Mouse (Mus musculus) adipocyte (in vitro differentiated cells): Measurements from ENCODE around the gene Nos1.

Experiments
- DNase-seq: peaks from one replicate; pipeline ENCODE4 v3.0.0-alpha.2; 2016; ENCODE audit warnings: low spot score

Gene Nos1

GRCm38 (mm10) chr5:117780681-117781080, at the start of gene Nos1:
Gene Nos1 (plus strand): TSS chr5:117781032.
- no peak for DNase-seq

DNA sequence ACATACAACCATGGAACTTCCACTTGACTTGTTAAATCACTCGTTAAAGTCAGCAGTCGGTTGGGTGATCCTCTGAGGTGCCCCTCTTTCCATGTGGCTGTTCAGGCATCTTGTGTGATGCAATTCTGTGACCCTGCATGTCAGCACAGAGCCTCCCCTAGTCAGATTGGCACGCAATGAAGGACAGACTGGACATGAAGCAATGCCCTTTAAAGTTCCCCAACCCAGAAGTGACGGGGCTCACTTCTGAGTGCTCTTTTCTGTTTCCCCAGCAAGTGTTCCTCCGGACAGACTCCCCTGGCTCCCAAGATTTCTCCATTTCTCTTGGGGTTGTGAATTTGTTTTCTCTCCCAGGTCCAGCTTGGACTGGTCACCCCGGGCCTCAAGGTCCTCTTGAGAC, 49.5 kb upstream of the Nos1 start:
- DNase-seq = no peak

GRCm38 (mm10) chr5:117744654-117745178, 36.1 kb upstream of the Nos1 start:
- DNase-seq = no peak

GRCm38 (mm10) chr5:117749353-117749752, 31.5 kb upstream of the Nos1 start:
- DNase-seq = no peak

DNA sequence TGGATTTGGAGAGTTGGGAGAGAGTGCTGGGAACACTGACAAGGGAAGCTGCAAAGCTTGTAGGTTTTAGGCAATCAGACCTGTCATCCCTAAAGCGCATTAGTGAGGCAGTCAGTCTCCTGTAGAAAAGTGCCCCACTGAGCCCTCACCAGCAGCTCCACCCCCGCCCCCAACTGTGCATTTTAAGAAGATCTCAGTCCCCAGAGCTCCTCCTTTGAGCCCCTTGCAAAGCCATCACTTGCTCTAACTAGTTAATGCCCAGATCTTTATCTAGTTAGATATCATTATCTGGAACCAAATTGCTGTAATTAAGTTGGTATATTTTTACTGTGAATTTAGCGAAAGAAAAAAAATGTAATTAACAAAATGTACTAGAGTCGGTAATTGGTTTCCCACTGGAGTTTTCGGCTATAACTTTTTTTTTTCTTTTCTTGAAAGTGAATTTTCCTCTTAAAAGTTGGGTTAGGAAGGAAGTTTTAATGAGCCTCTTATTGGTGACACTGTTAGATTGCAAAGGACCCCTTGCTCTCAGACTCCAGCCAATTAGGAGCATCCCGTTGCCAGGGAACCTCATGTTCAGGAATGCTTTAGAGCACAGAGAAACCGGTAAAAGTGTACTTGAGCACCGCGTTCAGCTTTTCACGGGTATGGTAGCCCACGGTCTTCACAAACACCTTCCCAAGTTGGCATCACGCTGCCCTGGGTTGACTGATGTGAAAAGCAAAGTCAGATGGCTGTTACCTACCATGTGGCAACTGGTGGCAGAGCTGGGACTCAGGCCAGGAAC, 22.9 kb upstream of the Nos1 start:
- no peak for DNase-seq

DNA sequence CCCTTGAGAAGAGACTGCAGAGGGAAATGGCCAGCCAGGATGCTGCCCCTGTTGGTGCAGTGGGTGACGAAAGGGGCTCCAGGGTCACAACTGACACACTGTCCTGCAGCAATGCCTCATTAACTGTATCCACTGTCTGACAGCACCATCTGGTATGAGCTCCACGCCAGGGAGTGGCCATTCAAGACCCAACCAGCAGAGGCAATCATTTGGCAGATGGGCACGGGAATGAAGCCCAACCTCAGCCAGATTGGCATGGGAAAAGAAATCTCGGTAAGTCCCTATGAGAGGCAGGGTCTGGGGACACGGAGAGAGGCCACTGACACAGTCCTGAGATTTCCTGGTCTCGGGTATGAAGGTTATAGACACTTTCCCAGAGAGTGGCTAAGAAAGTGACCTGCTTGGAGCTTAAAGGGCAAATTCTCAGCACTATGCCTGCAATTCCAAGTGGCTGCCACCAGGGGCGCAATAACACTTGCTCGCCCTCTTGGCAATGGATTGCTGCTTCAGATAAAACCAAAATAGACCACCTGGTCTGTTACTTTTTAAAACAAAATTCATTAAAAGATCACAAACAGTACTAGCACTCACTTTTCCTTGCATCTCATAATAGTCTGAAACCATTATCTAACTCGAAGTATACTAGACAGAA, 19.5 kb upstream of the Nos1 start:
- DNase-seq = no peak

DNA sequence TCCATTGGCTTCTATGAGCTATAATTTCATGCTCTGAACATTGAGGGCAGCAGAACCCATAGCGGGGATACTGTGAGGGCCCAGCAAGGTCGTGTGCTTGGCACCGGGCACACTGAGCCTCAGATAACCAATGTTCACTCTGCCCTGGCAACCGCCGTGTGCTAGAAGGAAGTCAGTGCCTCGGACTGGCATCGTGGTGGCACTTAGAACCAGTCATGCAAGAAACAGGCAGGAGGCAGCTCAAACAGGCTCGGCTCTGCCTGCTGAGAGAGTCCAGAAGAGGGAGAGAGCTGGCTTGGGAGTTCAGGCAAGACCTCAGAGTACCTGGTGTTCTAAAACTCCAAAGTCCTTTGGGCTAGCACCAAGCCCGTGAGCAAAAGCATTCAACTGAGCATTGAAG, 16.3 kb upstream of the Nos1 start:
- no peak for DNase-seq

DNA sequence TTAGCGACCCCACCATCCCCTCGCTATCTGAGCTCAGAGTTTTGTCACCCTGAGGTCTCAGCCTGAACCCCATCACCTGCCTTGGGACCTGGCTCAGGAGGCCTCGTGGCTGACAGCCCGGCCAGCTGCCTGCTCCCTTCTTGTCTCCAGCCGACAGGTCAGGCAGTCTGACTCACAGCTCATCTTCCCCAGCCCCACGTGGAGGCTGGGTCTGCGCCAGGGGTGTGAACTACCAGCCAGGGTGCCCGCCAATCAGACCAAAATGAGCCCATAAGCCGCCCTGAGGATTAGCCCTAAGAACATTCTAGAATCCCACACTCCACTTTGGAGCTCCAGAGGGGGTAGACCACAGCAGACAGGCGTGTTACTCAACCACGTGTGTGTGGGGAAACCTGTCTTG, 1.7 kb upstream of the Nos1 start:
- DNase-seq = no peak

- DNase-seq = no peak
Measured at GRCm38 (mm10) chr5:117781178-117781577, 346 bp downstream of the Nos1 start.

DNA sequence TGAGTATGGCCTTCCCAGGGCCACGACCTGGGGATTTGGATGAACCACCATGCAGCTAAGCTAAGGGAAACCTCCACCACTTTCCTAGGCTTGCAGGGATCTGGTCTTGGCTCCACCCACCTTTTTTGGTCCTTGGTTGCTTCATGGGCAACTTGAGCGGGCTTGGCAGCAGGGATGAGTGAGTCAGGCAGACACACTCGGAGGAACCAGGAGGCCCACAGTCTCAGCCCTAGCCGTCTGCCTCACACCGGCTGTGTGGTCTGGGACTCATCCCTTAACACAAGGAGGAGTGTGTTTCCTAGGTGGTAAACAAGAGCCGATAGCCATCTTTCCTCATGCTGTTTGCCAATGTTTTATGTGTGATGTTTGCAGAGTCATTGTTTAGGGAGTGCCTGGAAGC, 9.2 kb downstream of the Nos1 start:
- DNase-seq = no peak

GRCm38 (mm10) chr5:117791875-117792274, 11.0 kb downstream of the Nos1 start:
- DNase-seq = no peak

DNA sequence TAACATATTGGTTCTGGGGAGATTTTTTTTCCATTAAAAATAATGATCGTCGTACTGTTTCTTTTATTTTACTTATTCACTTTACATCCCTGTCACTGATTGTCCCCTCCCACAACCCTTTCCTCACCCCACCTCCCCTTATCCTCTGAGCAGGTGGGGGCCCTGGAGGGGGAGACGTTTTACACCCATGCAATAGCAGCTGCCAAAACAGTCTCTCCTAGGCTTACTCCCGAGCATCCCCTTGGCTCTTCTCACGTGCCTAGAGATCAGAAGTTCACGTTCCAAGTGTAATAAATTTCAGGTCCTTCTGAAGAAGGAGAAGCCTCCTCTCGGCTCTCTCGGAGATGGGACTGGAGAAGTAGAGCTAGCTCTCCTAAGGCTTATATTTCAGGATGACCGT, 20.0 kb downstream of the Nos1 start:
- DNase-seq = no peak

DNA sequence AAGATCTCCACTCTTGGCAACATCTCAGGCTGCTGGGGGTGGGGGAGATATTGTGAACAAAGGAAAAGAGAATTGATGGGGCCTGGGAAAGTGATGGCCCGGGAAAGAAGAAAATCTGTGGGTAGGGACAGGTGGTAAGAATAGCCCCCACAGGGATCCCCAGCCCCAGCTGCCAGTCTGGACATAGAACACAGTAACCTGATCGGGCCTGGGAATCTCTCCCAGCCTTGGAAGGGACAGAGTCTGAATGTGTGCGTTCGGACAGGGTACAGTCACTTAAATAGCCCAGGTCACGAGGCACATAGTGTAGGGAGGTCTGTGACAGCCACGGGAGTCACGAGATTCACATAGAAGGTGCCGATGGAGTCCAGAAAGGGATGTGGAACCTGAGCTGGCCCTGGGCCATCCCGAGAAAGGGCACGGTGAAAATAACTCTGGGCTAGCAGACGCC, 21.3 kb downstream of the Nos1 start:
- no peak for DNase-seq

DNA sequence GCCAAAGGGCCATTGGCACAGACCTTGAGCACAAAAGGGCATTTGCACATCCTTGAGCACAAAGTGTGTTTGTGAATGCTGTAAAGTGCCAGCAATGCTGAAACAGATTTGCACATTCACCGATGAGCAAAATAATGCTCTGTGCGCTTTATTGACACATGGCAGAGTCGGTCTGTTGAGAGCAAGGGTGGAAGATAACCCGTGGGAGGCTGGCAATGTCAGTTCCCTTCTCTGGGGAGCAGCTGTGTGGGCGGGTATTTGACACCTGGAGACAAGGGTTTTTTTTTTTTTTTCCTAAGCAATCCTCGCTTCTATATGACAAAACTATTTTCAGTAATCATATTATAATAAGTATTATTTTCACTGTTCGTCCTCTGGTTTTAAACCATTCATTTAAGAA, 22.7 kb downstream of the Nos1 start:
- no peak for DNase-seq

DNA sequence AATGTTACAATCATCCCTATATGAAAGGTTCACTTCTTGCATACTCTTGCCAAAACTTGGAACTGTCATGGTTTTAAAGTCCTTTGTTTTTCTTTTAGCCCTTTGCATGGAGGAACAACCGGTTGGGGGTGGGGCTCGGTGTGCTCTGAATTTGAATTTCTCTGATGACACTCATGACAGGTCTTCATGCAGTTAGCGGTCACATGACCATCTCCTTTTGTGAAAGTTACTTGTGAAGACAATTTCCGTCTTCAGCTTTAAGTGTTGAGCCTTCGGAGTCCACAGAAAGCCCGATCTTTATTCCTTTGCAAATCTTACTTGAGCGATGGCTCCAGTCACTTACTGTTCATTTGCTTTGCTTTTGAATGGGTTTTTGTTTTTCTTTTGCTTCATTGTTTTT, 30.1 kb downstream of the Nos1 start:
- no peak for DNase-seq

DNA sequence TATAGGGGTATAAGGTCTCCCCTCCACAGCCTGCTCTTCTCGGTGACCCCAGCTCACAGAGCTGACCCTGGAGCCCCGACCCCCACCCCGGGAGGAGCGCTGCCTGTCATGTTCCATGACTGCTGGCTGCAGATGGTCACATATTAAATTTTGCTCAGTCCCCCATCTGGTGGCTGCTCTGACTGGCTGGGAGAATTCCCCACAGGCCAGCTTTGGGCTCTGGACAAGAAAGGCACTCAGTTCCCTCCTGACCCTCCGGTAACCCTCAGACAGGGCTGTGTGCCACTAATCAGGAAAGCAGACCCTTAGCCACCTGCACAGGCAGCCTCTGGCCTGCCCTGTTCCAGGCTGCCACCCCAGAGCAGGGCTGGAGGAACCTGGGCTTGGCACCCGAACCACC, 38.0 kb downstream of the Nos1 start:
- no peak for DNase-seq

DNA sequence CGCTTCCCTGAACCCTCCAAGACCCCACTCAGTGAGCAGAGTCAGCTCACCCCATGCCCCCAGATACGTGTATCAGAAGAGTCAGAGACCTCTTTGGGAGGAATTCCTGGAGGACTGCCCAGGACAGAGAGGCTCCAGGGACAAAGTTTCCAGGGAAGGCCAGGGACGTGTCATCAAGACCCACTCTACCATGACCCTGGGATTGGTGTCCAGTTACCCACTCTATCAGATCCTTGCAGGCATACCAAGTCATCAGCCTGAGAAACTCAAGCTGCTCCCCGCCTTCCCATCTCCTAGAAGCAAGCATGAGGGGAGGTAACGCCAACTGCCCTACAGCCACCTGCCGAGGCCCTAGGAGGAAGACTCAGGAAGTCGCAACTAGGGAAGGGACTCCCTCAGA, 39.6 kb downstream of the Nos1 start:
- DNase-seq = no peak

GRCm38 (mm10) chr5:117823811-117824210, 43.0 kb downstream of the Nos1 start:
- DNase-seq = no peak

- DNase-seq = no peak
Measured at GRCm38 (mm10) chr5:117824486-117824885, 43.7 kb downstream of the Nos1 start.

- DNase-seq = no peak
Measured at GRCm38 (mm10) chr5:117825336-117825735, 44.5 kb downstream of the Nos1 start.

DNA sequence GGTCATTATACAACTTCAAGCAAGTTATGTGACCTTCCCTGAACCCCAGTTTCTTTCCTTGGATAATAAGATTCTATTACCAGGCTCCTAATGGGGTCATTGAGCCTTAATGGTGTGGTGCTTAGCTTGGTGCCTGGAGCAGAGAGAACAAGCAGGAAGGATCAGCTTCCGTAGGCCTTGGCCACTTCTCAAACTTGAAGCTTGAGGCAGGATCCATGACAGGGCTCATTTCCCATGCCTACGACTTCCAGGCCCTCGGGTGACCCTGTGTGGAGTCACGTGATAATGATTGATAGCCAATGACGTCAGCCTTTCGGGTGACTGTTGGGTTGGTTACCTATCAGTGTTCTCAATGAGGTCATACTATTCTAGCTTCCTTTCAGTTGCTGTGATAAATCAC, 46.5 kb downstream of the Nos1 start:
- DNase-seq = no peak

GRCm38 (mm10) chr5:117836930-117837329, 56.1 kb downstream of the Nos1 start:
- DNase-seq = peak; percentile 36

DNA sequence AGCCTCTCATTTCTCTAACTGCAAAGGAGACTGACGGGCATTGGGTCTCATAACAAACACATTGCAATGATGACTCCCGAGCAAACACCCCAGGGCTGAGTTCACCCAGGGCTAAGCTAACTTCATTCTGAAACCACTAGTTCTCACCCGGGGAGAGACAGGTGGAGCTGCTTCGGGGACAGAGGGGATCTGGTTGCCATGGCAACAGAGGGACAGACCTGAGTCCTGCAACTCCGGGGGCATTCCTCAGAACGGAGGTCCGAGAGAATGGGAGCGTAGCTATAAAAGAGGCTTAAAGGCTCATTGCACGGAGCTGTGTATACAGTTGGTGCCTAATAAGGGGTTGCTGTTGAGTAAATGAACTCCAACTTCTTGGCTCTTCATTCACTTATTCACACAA, 56.9 kb downstream of the Nos1 start:
- DNase-seq = no peak

DNA sequence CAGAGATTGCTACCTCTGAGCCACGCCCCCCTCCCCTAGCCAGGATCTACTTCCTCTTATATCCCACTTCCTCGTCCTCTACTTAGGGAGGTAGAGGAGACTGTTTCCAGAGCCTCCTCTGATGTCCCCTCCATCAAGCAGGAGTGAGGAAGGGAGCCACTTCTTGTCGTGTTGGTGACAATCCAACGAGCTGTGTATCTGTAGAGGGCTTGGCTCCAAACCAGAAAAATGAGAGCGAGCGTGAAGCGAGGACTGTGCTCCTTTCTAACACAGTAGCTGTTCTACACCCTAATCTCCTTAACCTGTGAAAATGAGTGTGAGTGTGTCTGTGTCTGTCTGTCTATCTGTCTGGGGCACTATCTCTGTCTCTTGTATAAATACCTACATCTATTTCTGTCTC, 58.7 kb downstream of the Nos1 start:
- DNase-seq = no peak
